Mouse (Mus musculus): ENCODE results near the gene Ccdc169. TPM values are rescaled to one million over a fixed set of nuclear protein-coding genes. Genes with fewer than 3 reads are reported as not detected.
A peak's percentile ranks its signal among the peaks of the same experiment; 100 is the strongest.

Gene Ccdc169
- polyA plus RNA-seq, 1 experiment: 0.35 TPM

GRCm38 (mm10) chr3:55147156-55147555, 10.0 kb downstream of the Ccdc169 start:
- TF ChIP-seq CTCF (IDR thresholded peaks at IDR 0.05; ENCODE audit: borderline replicate concordance, insufficient read depth, low read length) (no peak), POLR2A (IDR thresholded peaks at IDR 0.05; ENCODE audit: low read depth, low read length) (no peak)
- H3K27ac ChIP-seq (ENCODE audit: insufficient read depth, low read length): 0 out of 2 replicates have a peak overlapping the region, but pooled peaks have one; percentile 3
- peaks cover 12% of the 10 kb centered on the region for H3K4me1 ChIP-seq (ENCODE audit: control insufficient read depth, insufficient read depth, low read length)
- no peak overlapping the region for H3K4me3 ChIP-seq (ENCODE audit: insufficient read depth, low read length)

GRCm38 (mm10) chr3:55148091-55148490, 11.0 kb downstream of the Ccdc169 start:
- TF ChIP-seq POLR2A (IDR thresholded peaks at IDR 0.05; ENCODE audit: low read depth, low read length) (no peak), CTCF (IDR thresholded peaks at IDR 0.05; ENCODE audit: borderline replicate concordance, insufficient read depth, low read length) (no peak)
- Histone ChIP-seq H3K4me1 (ENCODE audit: control insufficient read depth, insufficient read depth, low read length) (peaks cover 12% of the 10 kb centered on the region), H3K27ac (ENCODE audit: insufficient read depth, low read length) (peak overlapping the region; percentile 3), H3K4me3 (ENCODE audit: insufficient read depth, low read length) (no peak overlapping the region)

- H3K4me3 ChIP-seq (ENCODE audit: insufficient read depth, low read length): no peak overlapping the region
- TF ChIP-seq POLR2A (IDR thresholded peaks at IDR 0.05; ENCODE audit: low read depth, low read length) (no peak), CTCF (IDR thresholded peaks at IDR 0.05; ENCODE audit: borderline replicate concordance, insufficient read depth, low read length) (no peak; the same call in 1 of the 2 replicates)
- H3K27ac ChIP-seq (ENCODE audit: insufficient read depth, low read length): no peak overlapping the region
- H3K4me1 ChIP-seq (ENCODE audit: control insufficient read depth, insufficient read depth, low read length): peaks cover 2% of the 10 kb centered on the region
Observed at GRCm38 (mm10) chr3:55151656-55152433, 14.7 kb downstream of the Ccdc169 start.

GRCm38 (mm10) chr3:55152673-55153334, 15.7 kb downstream of the Ccdc169 start:
- Histone ChIP-seq H3K27ac (ENCODE audit: insufficient read depth, low read length) (no peak overlapping the region), H3K4me1 (ENCODE audit: control insufficient read depth, insufficient read depth, low read length) (peaks cover 2% of the 10 kb centered on the region; the same call in 1 of the 2 replicates), H3K4me3 (ENCODE audit: insufficient read depth, low read length) (no peak overlapping the region)
- TF ChIP-seq POLR2A (IDR thresholded peaks at IDR 0.05; ENCODE audit: low read depth, low read length) (no peak), CTCF (IDR thresholded peaks at IDR 0.05; ENCODE audit: borderline replicate concordance, insufficient read depth, low read length) (no peak)

- Histone ChIP-seq H3K4me3 (ENCODE audit: insufficient read depth, low read length) (no peak overlapping the region), H3K4me1 (ENCODE audit: control insufficient read depth, insufficient read depth, low read length) (no peaks in the 10 kb centered on the region), H3K27ac (ENCODE audit: insufficient read depth, low read length) (no peak overlapping the region)
- TF ChIP-seq CTCF (IDR thresholded peaks at IDR 0.05; ENCODE audit: borderline replicate concordance, insufficient read depth, low read length): no peak
- no peak for TF ChIP-seq POLR2A (IDR thresholded peaks at IDR 0.05; ENCODE audit: low read depth, low read length)
Observed at GRCm38 (mm10) chr3:55154163-55154562, 17.0 kb downstream of the Ccdc169 start.

- Histone ChIP-seq H3K4me1 (ENCODE audit: control insufficient read depth, insufficient read depth, low read length) (no peaks in the 10 kb centered on the region), H3K27ac (ENCODE audit: insufficient read depth, low read length) (no peak overlapping the region), H3K4me3 (ENCODE audit: insufficient read depth, low read length) (no peak overlapping the region)
- TF ChIP-seq POLR2A (IDR thresholded peaks at IDR 0.05; ENCODE audit: low read depth, low read length): no peak
- no peak for TF ChIP-seq CTCF (IDR thresholded peaks at IDR 0.05; ENCODE audit: borderline replicate concordance, insufficient read depth, low read length)
Observed at GRCm38 (mm10) chr3:55157413-55157812, 20.3 kb downstream of the Ccdc169 start.

GRCm38 (mm10) chr3:55161144-55161543, 24.0 kb downstream of the Ccdc169 start:
- TF ChIP-seq CTCF (IDR thresholded peaks at IDR 0.05; ENCODE audit: borderline replicate concordance, insufficient read depth, low read length): no peak
- no peak for TF ChIP-seq POLR2A (IDR thresholded peaks at IDR 0.05; ENCODE audit: low read depth, low read length)
- H3K4me3 ChIP-seq (ENCODE audit: insufficient read depth, low read length): no peak overlapping the region
- H3K4me1 ChIP-seq (ENCODE audit: control insufficient read depth, insufficient read depth, low read length): no peaks in the 10 kb centered on the region
- no peak overlapping the region for H3K27ac ChIP-seq (ENCODE audit: insufficient read depth, low read length)

GRCm38 (mm10) chr3:55163510-55163909, 26.4 kb downstream of the Ccdc169 start:
- TF ChIP-seq CTCF (IDR thresholded peaks at IDR 0.05; ENCODE audit: borderline replicate concordance, insufficient read depth, low read length): no peak
- Histone ChIP-seq H3K27ac (ENCODE audit: insufficient read depth, low read length) (no peak overlapping the region), H3K4me1 (ENCODE audit: control insufficient read depth, insufficient read depth, low read length) (no peaks in the 10 kb centered on the region), H3K4me3 (ENCODE audit: insufficient read depth, low read length) (no peak overlapping the region)

- TF ChIP-seq CTCF (IDR thresholded peaks at IDR 0.05; ENCODE audit: borderline replicate concordance, insufficient read depth, low read length): no peak
- no peak for TF ChIP-seq POLR2A (IDR thresholded peaks at IDR 0.05; ENCODE audit: low read depth, low read length)
- Histone ChIP-seq H3K4me3 (ENCODE audit: insufficient read depth, low read length) (no peak overlapping the region), H3K4me1 (ENCODE audit: control insufficient read depth, insufficient read depth, low read length) (no peaks in the 10 kb centered on the region), H3K27ac (ENCODE audit: insufficient read depth, low read length) (no peak overlapping the region)
Observed at GRCm38 (mm10) chr3:55172478-55172877, 35.3 kb downstream of the Ccdc169 start.

GRCm38 (mm10) chr3:55177271-55177670, 40.1 kb downstream of the Ccdc169 start:
- Histone ChIP-seq H3K4me1 (ENCODE audit: control insufficient read depth, insufficient read depth, low read length) (no peaks in the 10 kb centered on the region), H3K27ac (ENCODE audit: insufficient read depth, low read length) (no peak overlapping the region), H3K4me3 (ENCODE audit: insufficient read depth, low read length) (no peak overlapping the region)
- TF ChIP-seq CTCF (IDR thresholded peaks at IDR 0.05; ENCODE audit: borderline replicate concordance, insufficient read depth, low read length) (no peak), POLR2A (IDR thresholded peaks at IDR 0.05; ENCODE audit: low read depth, low read length) (no peak)
